Mouse (Mus musculus): ENCODE results near the gene Trappc10. TPM values are rescaled to one million over a fixed set of nuclear protein-coding genes. Genes with fewer than 3 reads are reported as not detected.

Gene Trappc10
- polyA plus RNA-seq, 1 experiment from 2014 or later, result 18.6 TPM

- no peak overlapping the region for H3K9ac ChIP-seq
- H3K4me2 ChIP-seq (replicated peaks), result no peak overlapping the region
- peaks cover 3% of the 10 kb centered on the region; the same call in 1 of the 2 replicates for H3K4me1 ChIP-seq
- H3K36me3 ChIP-seq, result no peaks in the 10 kb centered on the region
- no peak overlapping the region for H3K27ac ChIP-seq
- no peak for ATAC-seq (ENCODE audit: insufficient number of reproducible peaks, insufficient read depth, low FRiP score, low TSS enrichment)
- H3K27me3 ChIP-seq, result no peaks in the 10 kb centered on the region
- no peaks in the 10 kb centered on the region for H3K9me3 ChIP-seq
- H3K4me3 ChIP-seq, result no peak overlapping the region
- 74% methylated on average over 4 of the region's 4 CpGs for WGBS
Observed at GRCm38 (mm10) chr10:78255646-78256059, 11.2 kb upstream of the Trappc10 start.

DNA sequence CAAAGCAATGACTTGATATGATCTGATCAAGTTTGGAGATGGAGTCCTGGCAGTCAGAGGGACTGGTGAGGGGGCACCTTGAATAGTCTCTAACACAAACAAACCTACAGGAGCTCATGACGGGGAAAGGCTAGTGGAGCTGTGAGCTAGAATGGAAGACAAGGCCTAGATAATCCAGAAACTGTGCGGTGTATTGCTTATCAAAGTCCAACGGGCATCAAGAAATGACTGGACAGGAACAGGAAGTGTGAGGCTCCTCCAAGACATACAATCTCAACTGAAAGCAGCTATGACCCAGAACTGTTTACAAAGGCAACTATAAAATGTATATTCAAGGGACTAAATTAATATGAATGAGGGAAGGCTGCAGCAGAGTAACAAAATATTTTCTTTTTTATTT is 2.8 kb upstream of the Trappc10 start:
- Histone ChIP-seq H3K36me3 (no peaks in the 10 kb centered on the region), H3K27ac (no peak overlapping the region), H3K9me3 (no peaks in the 10 kb centered on the region), H3K9ac (no peak overlapping the region), H3K4me2 (replicated peaks) (no peak overlapping the region), H3K4me3 (no peak overlapping the region), H3K27me3 (no peaks in the 10 kb centered on the region), H3K4me1 (peaks cover 11% of the 10 kb centered on the region)
- 90% methylated on average over 3 of the region's 3 CpGs for WGBS
- no peak for ATAC-seq (ENCODE audit: insufficient number of reproducible peaks, insufficient read depth, low FRiP score, low TSS enrichment)

- H3K36me3 ChIP-seq, result no peaks in the 10 kb centered on the region
- H3K4me1 ChIP-seq, result peaks cover 11% of the 10 kb centered on the region
- H3K27me3 ChIP-seq, result no peaks in the 10 kb centered on the region
- WGBS, result 81% methylated on average over 4 of the region's 4 CpGs
- H3K27ac ChIP-seq, result no peak overlapping the region
- no peak overlapping the region for H3K4me2 ChIP-seq (replicated peaks)
- H3K9me3 ChIP-seq, result no peaks in the 10 kb centered on the region
- H3K4me3 ChIP-seq, result no peak overlapping the region
- ATAC-seq (ENCODE audit: insufficient number of reproducible peaks, insufficient read depth, low FRiP score, low TSS enrichment), result no peak
- H3K9ac ChIP-seq, result no peak overlapping the region
Observed at GRCm38 (mm10) chr10:78246725-78247124, 2.3 kb upstream of the Trappc10 start.

DNA sequence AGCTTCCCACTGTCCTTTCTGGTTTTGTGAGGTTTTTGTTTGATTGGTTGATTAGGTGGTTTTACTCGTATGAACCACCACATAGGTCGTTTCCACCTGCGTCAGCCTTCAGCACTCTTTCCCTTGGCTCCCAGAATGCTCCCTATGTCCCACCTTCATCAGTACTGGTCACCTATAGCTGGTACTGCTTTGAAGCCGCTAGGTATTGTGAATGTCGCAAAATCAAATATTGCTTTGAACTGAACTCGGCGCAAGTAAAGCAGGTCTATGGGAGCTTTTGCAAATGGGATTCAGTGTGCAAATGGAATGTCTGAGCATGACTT is 745 bp upstream of the Trappc10 start:
- Histone ChIP-seq H3K4me2 (replicated peaks) (peak overlapping the region; percentile 97), H3K4me3 (peak overlapping the region; percentile 96), H3K9ac (peak overlapping the region; percentile 85; the same call in 1 of the 2 replicates), H3K27me3 (no peaks in the 10 kb centered on the region), H3K27ac (no peak overlapping the region), H3K36me3 (no peaks in the 10 kb centered on the region), H3K9me3 (no peaks in the 10 kb centered on the region), H3K4me1 (peaks cover 11% of the 10 kb centered on the region)
- ATAC-seq (ENCODE audit: insufficient number of reproducible peaks, insufficient read depth, low FRiP score, low TSS enrichment), result no peak
- 16% methylated on average over 7 of the region's 7 CpGs for WGBS

- 0% methylated on average over 33 of the region's 33 CpGs for WGBS
- Histone ChIP-seq H3K9ac (peak overlapping the region; percentile 85), H3K9me3 (no peaks in the 10 kb centered on the region), H3K27me3 (no peaks in the 10 kb centered on the region), H3K4me3 (peak overlapping the region; percentile 96), H3K4me1 (peaks cover 11% of the 10 kb centered on the region), H3K36me3 (no peaks in the 10 kb centered on the region), H3K27ac (0 out of 2 replicates have a peak overlapping the region, but pooled peaks have one; percentile 36), H3K4me2 (replicated peaks) (peak overlapping the region; percentile 97)
- peak; percentile 31 for ATAC-seq (ENCODE audit: insufficient number of reproducible peaks, insufficient read depth, low FRiP score, low TSS enrichment)
Observed at GRCm38 (mm10) chr10:78244058-78244437, 393 bp downstream of the Trappc10 start.

- H3K27ac ChIP-seq, result no peak overlapping the region
- no peaks in the 10 kb centered on the region for H3K27me3 ChIP-seq
- H3K36me3 ChIP-seq, result no peaks in the 10 kb centered on the region
- WGBS, result 85% methylated on average over 6 of the region's 6 CpGs
- H3K9me3 ChIP-seq, result no peaks in the 10 kb centered on the region
- H3K4me2 ChIP-seq (replicated peaks), result no peak overlapping the region
- no peak overlapping the region for H3K4me3 ChIP-seq
- no peak for ATAC-seq (ENCODE audit: insufficient number of reproducible peaks, insufficient read depth, low FRiP score, low TSS enrichment)
- H3K4me1 ChIP-seq, result peaks cover 11% of the 10 kb centered on the region
- no peak overlapping the region for H3K9ac ChIP-seq
Observed at GRCm38 (mm10) chr10:78238926-78239325, 5.5 kb downstream of the Trappc10 start.

- H3K27me3 ChIP-seq, result no peaks in the 10 kb centered on the region
- no peak overlapping the region for H3K4me2 ChIP-seq (replicated peaks)
- no peaks in the 10 kb centered on the region for H3K9me3 ChIP-seq
- H3K4me3 ChIP-seq, result no peak overlapping the region
- WGBS, result 96% methylated on average over 5 of the region's 5 CpGs
- H3K36me3 ChIP-seq, result no peaks in the 10 kb centered on the region
- H3K4me1 ChIP-seq, result peaks cover 6% of the 10 kb centered on the region
- ATAC-seq (ENCODE audit: insufficient number of reproducible peaks, insufficient read depth, low FRiP score, low TSS enrichment), result no peak
- no peak overlapping the region for H3K27ac ChIP-seq
- H3K9ac ChIP-seq, result no peak overlapping the region
Observed at GRCm38 (mm10) chr10:78238297-78238696, 6.1 kb downstream of the Trappc10 start.

GRCm38 (mm10) chr10:78237809-78238208 is 6.6 kb downstream of the Trappc10 start:
- no peaks in the 10 kb centered on the region for H3K9me3 ChIP-seq
- H3K27me3 ChIP-seq, result no peaks in the 10 kb centered on the region
- no peak for ATAC-seq (ENCODE audit: insufficient number of reproducible peaks, insufficient read depth, low FRiP score, low TSS enrichment)
- H3K27ac ChIP-seq, result no peak overlapping the region
- no peaks in the 10 kb centered on the region for H3K36me3 ChIP-seq
- WGBS, result 91% methylated on average over 6 of the region's 6 CpGs
- peaks cover under 1% of the 10 kb centered on the region for H3K4me1 ChIP-seq
- no peak overlapping the region for H3K9ac ChIP-seq
- no peak overlapping the region for H3K4me2 ChIP-seq (replicated peaks)
- no peak overlapping the region for H3K4me3 ChIP-seq

- WGBS, result 84% methylated on average over 8 of the region's 8 CpGs
Observed at GRCm38 (mm10) chr10:78236885-78237629, 7.4 kb downstream of the Trappc10 start.

GRCm38 (mm10) chr10:78233756-78234155 is 10.7 kb downstream of the Trappc10 start:
- H3K9ac ChIP-seq, result no peak overlapping the region
- H3K36me3 ChIP-seq, result no peaks in the 10 kb centered on the region
- H3K9me3 ChIP-seq, result no peaks in the 10 kb centered on the region
- ATAC-seq (ENCODE audit: insufficient number of reproducible peaks, insufficient read depth, low FRiP score, low TSS enrichment), result no peak
- H3K4me2 ChIP-seq (replicated peaks), result no peak overlapping the region
- H3K27ac ChIP-seq, result no peak overlapping the region
- H3K4me1 ChIP-seq, result no peaks in the 10 kb centered on the region
- no peak overlapping the region for H3K4me3 ChIP-seq
- WGBS, result 92% methylated on average over 6 of the region's 6 CpGs
- no peaks in the 10 kb centered on the region for H3K27me3 ChIP-seq

More at GRCm38 (mm10) chr10:78236885-78237629, 7.4 kb downstream of the Trappc10 start:
- Histone ChIP-seq H3K4me3 (no peak overlapping the region), H3K36me3 (no peaks in the 10 kb centered on the region), H3K27me3 (no peaks in the 10 kb centered on the region), H3K9ac (no peak overlapping the region), H3K9me3 (no peaks in the 10 kb centered on the region), H3K4me2 (replicated peaks) (no peak overlapping the region), H3K4me1 (no peaks in the 10 kb centered on the region), H3K27ac (no peak overlapping the region)
- ATAC-seq (ENCODE audit: insufficient number of reproducible peaks, insufficient read depth, low FRiP score, low TSS enrichment), result no peak

DNA sequence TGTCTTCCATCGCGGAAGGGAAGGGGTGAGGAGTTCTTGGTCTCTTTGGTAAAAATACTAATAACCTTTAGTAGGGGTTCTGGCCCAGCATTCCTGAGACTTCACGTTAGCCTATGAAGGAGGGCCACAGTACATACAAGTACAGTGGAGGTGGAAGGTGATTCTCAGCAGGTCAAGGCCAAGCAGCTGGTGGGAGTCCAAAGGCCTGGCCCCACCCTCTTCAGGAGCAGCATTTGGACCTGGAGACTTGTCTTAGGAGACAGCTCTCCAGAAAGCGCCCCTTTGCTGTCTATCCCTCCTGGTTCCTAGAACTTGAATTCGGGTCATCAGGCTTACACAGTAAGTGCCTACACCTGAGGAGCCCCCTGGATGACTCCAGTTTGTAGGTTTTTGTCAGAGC is 11.3 kb downstream of the Trappc10 start:
- Histone ChIP-seq H3K9ac (no peak overlapping the region), H3K27ac (no peak overlapping the region), H3K27me3 (no peaks in the 10 kb centered on the region), H3K4me2 (replicated peaks) (no peak overlapping the region), H3K4me1 (no peaks in the 10 kb centered on the region), H3K4me3 (no peak overlapping the region), H3K36me3 (peaks cover 6% of the 10 kb centered on the region; the same call in 1 of the 2 replicates), H3K9me3 (no peaks in the 10 kb centered on the region)
- no peak for ATAC-seq (ENCODE audit: insufficient number of reproducible peaks, insufficient read depth, low FRiP score, low TSS enrichment)
- WGBS, result 89% methylated on average over 5 of the region's 5 CpGs

GRCm38 (mm10) chr10:78232301-78232980 is 12.0 kb downstream of the Trappc10 start:
- no peak overlapping the region for H3K9ac ChIP-seq
- WGBS, result 81% methylated on average over 4 of the region's 4 CpGs

More at GRCm38 (mm10) chr10:78232301-78232980, 12.0 kb downstream of the Trappc10 start:
- no peaks in the 10 kb centered on the region for H3K9me3 ChIP-seq
- no peaks in the 10 kb centered on the region for H3K27me3 ChIP-seq
- no peak overlapping the region for H3K4me2 ChIP-seq (replicated peaks)
- ATAC-seq (ENCODE audit: insufficient number of reproducible peaks, insufficient read depth, low FRiP score, low TSS enrichment), result no peak
- H3K36me3 ChIP-seq, result peaks cover 10% of the 10 kb centered on the region; the same call in 1 of the 2 replicates
- no peaks in the 10 kb centered on the region for H3K4me1 ChIP-seq
- H3K4me3 ChIP-seq, result no peak overlapping the region
- H3K27ac ChIP-seq, result no peak overlapping the region
